Comparison of ENCODE assay signal across 8 mouse cellular contexts in genomic region chr14:57730527-57730926, GRCm38 (mm10). TPM values are rescaled to one million over a fixed set of nuclear protein-coding genes. Genes with fewer than 3 reads are reported as not detected.
DNase-seq lines count a peak whose midpoint lies in the region; ATAC-seq and TF ChIP-seq lines count a peak whose summit lies in the region.

No protein-coding gene starts in this region.

- H3K4me1 ChIP-seq in hindbrain, embryonic 13.5 days (replicated peaks) = peaks cover 39% of the 10 kb centered on the region
- 0 out of 2 replicates have a peak, but pooled peaks cover 3% of the 10 kb centered on the region for H3K4me1 ChIP-seq in hindbrain, embryonic 11.5 days (replicated peaks; ENCODE audit: control insufficient read depth, insufficient read depth, low read length)
- H3K4me1 ChIP-seq in heart, embryonic 11.5 days (ENCODE audit: control insufficient read depth, insufficient read depth, low read length) = peaks cover 36% of the 10 kb centered on the region
- H3K4me1 ChIP-seq in kidney, postnatal 0 days (replicated peaks; ENCODE audit: insufficient read depth, low read length) = peaks cover 35% of the 10 kb centered on the region
- peaks cover 43% of the 10 kb centered on the region for H3K4me1 ChIP-seq in neural tube, embryonic 13.5 days (replicated peaks)

- WGBS in hindbrain, embryonic 13.5 days = 31% methylated on average over 9 of the region's 9 CpGs
- WGBS in hindbrain, embryonic 11.5 days = 38% methylated on average over 9 of the region's 9 CpGs
- 41% methylated on average over 9 of the region's 9 CpGs for whole genome bisulfite sequencing in heart, embryonic 11.5 days (ENCODE audit: insufficient replicate concordance)
- 25% methylated on average over 9 of the region's 9 CpGs for WGBS in kidney, postnatal 0 days
- 26% methylated on average over 9 of the region's 9 CpGs for WGBS in neural tube, embryonic 13.5 days

- no peak for DNase-seq in hindbrain, embryonic 11.5 days (ENCODE audit: low spot score)
- DNase-seq in adrenal gland, postnatal 25 days = peak; percentile 39
- DNase-seq in kidney, postnatal 0 days (ENCODE audit: low spot score) = peak; percentile 74
- DNase-seq in layer of hippocampus, adult 11-12 months (ENCODE audit: low spot score) = no peak
- DNase-seq in layer of hippocampus, postnatal 10 days (ENCODE audit: low spot score in 2 of 2) = no peak

- peak; percentile 67 for ATAC-seq in hindbrain, embryonic 13.5 days (ENCODE audit: low FRiP score)
- no peak for ATAC-seq in hindbrain, embryonic 11.5 days (ENCODE audit: low FRiP score)
- ATAC-seq in heart, embryonic 11.5 days (replicated peaks; ENCODE audit: insufficient number of reproducible peaks, low FRiP score, low TSS enrichment) = no peak
- peak; percentile 43; the same call in 1 of the 2 replicates for ATAC-seq in kidney, postnatal 0 days (replicated peaks; ENCODE audit: low FRiP score, low read depth)
- ATAC-seq in neural tube, embryonic 13.5 days (ENCODE audit: low read depth) = peak; percentile 54; the same call in 1 of the 2 replicates

- peak overlapping the region; percentile 36; the same call in 1 of the 2 replicates for H3K9ac ChIP-seq in hindbrain, embryonic 13.5 days
- no peak overlapping the region; the same call in 1 of the 2 replicates for H3K9ac ChIP-seq in hindbrain, embryonic 11.5 days (ENCODE audit: low read depth, low read length)
- H3K9ac ChIP-seq in heart, embryonic 11.5 days (ENCODE audit: low read depth, low read length) = peak overlapping the region; percentile 16; the same call in 1 of the 2 replicates
- H3K9ac ChIP-seq in kidney, postnatal 0 days (ENCODE audit: low read depth, low read length) = peak overlapping the region; percentile 20; the same call in 1 of the 2 replicates
- no peak overlapping the region for H3K9ac ChIP-seq in neural tube, embryonic 13.5 days

- H3K4me2 ChIP-seq in hindbrain, embryonic 13.5 days = no peak overlapping the region
- H3K4me2 ChIP-seq in hindbrain, embryonic 11.5 days (replicated peaks; ENCODE audit: low read depth, low read length) = no peak overlapping the region
- H3K4me2 ChIP-seq in heart, embryonic 11.5 days = peak overlapping the region; percentile 11; the same call in 1 of the 2 replicates
- H3K4me2 ChIP-seq in kidney, postnatal 0 days (ENCODE audit: low read length) = peak overlapping the region; percentile 16; the same call in 1 of the 2 replicates
- H3K4me2 ChIP-seq in neural tube, embryonic 13.5 days = no peak overlapping the region

- H3K4me3 ChIP-seq in hindbrain, embryonic 13.5 days = no peak overlapping the region
- H3K4me3 ChIP-seq in hindbrain, embryonic 11.5 days (ENCODE audit: low read depth, low read length) = no peak overlapping the region
- H3K4me3 ChIP-seq in heart, embryonic 11.5 days (ENCODE audit: low read depth, low read length) = no peak overlapping the region
- H3K4me3 ChIP-seq in kidney, postnatal 0 days (replicated peaks; ENCODE audit: low read depth, low read length) = no peak overlapping the region
- H3K4me3 ChIP-seq in neural tube, embryonic 13.5 days = no peak overlapping the region

- H3K27me3 ChIP-seq in hindbrain, embryonic 13.5 days = no peaks in the 10 kb centered on the region
- no peaks in the 10 kb centered on the region for H3K27me3 ChIP-seq in hindbrain, embryonic 11.5 days (ENCODE audit: control insufficient read depth, insufficient read depth, low read length)
- no peaks in the 10 kb centered on the region for H3K27me3 ChIP-seq in heart, embryonic 11.5 days (ENCODE audit: control insufficient read depth, insufficient read depth, low read length)
- H3K27me3 ChIP-seq in kidney, postnatal 0 days (ENCODE audit: insufficient read depth, low read length) = no peaks in the 10 kb centered on the region
- H3K27me3 ChIP-seq in neural tube, embryonic 13.5 days = no peaks in the 10 kb centered on the region

- no peaks in the 10 kb centered on the region for H3K9me3 ChIP-seq in hindbrain, embryonic 13.5 days
- no peaks in the 10 kb centered on the region for H3K9me3 ChIP-seq in hindbrain, embryonic 11.5 days (ENCODE audit: control insufficient read depth, low read length)
- no peaks in the 10 kb centered on the region for H3K9me3 ChIP-seq in heart, embryonic 11.5 days (replicated peaks; ENCODE audit: control insufficient read depth, low read length)
- no peaks in the 10 kb centered on the region for H3K9me3 ChIP-seq in kidney, postnatal 0 days (replicated peaks; ENCODE audit: low read length)
- H3K9me3 ChIP-seq in neural tube, embryonic 13.5 days = no peaks in the 10 kb centered on the region

- no peak for TF ChIP-seq CTCF in kidney, postnatal 0 days (IDR thresholded peaks at IDR 0.05; ENCODE audit: low read depth)

- peak overlapping the region; percentile 61 for H3K27ac ChIP-seq in hindbrain, embryonic 13.5 days
- H3K27ac ChIP-seq in hindbrain, embryonic 11.5 days (ENCODE audit: low read depth, low read length) = no peak overlapping the region
- peak overlapping the region; percentile 73 for H3K27ac ChIP-seq in heart, embryonic 11.5 days (ENCODE audit: low read depth, low read length)
- peak overlapping the region; percentile 81 for H3K27ac ChIP-seq in kidney, postnatal 0 days
- peak overlapping the region; percentile 81 for H3K27ac ChIP-seq in neural tube, embryonic 13.5 days (replicated peaks)

- peaks cover 7% of the 10 kb centered on the region; the same call in 1 of the 2 replicates for H3K36me3 ChIP-seq in hindbrain, embryonic 13.5 days
- H3K36me3 ChIP-seq in hindbrain, embryonic 11.5 days (ENCODE audit: control insufficient read depth, insufficient read depth, low read length) = no peaks in the 10 kb centered on the region
- peaks cover 5% of the 10 kb centered on the region; the same call in 1 of the 2 replicates for H3K36me3 ChIP-seq in heart, embryonic 11.5 days (ENCODE audit: control insufficient read depth, insufficient read depth, low read length)
- peaks cover 3% of the 10 kb centered on the region; the same call in 1 of the 2 replicates for H3K36me3 ChIP-seq in kidney, postnatal 0 days (ENCODE audit: insufficient read depth, low read length)
- peaks cover 7% of the 10 kb centered on the region; the same call in 1 of the 2 replicates for H3K36me3 ChIP-seq in neural tube, embryonic 13.5 days

RNA-seq across cellular contexts. Expression of gene Gm49361, which starts 15.4 kb away (rescaled TPM):
- polyA plus RNA-seq in hindbrain, embryonic 13.5 days (2015; fragmentation: Nextera tagmentation; extraction: Ambion mirVana) = not detected in 2 replicates
- not detected in 2 replicates for polyA plus RNA-seq in hindbrain, embryonic 11.5 days (2014; fragmentation: Nextera tagmentation; extraction: Ambion mirVana)
- total RNA-seq in adrenal gland, postnatal 25 days (2021) = not detected in 2 replicates
- polyA plus RNA-seq in heart, embryonic 11.5 days (2014; fragmentation: Nextera tagmentation; extraction: Ambion mirVana) = not detected in 2 replicates
- polyA plus RNA-seq in kidney, postnatal 0 days (2015; fragmentation: Nextera tagmentation; extraction: Ambion mirVana) = not detected in 2 replicates
- not detected in 2 replicates for polyA plus RNA-seq in neural tube, embryonic 13.5 days (2015; fragmentation: Nextera tagmentation; extraction: Ambion mirVana)
- not detected for total RNA-seq in layer of hippocampus, postnatal 10 days (2021)

RNA-seq across cellular contexts. Expression of gene Lats2, which starts 27.7 kb away (rescaled TPM):
- polyA plus RNA-seq in hindbrain, embryonic 13.5 days (2015; fragmentation: Nextera tagmentation; extraction: Ambion mirVana) = 9.6 and 10.5 TPM in 2 replicates
- 12.2 and 13.2 TPM in 2 replicates for polyA plus RNA-seq in hindbrain, embryonic 11.5 days (2014; fragmentation: Nextera tagmentation; extraction: Ambion mirVana)
- 37.4 and 48.5 TPM in 2 replicates for total RNA-seq in adrenal gland, postnatal 25 days (2021)
- polyA plus RNA-seq in heart, embryonic 11.5 days (2014; fragmentation: Nextera tagmentation; extraction: Ambion mirVana) = 18.9 and 20.7 TPM in 2 replicates
- 22.0 and 24.2 TPM in 2 replicates for polyA plus RNA-seq in kidney, postnatal 0 days (2015; fragmentation: Nextera tagmentation; extraction: Ambion mirVana)
- 10.8 and 11.2 TPM in 2 replicates for polyA plus RNA-seq in neural tube, embryonic 13.5 days (2015; fragmentation: Nextera tagmentation; extraction: Ambion mirVana)
- total RNA-seq in layer of hippocampus, postnatal 10 days (2021) = 10 to 100 TPM; 20.7 to 25.5 TPM

Comparison
In these comparisons a context has a peak if more than half of its experiments do, and no peak if none do; other contexts are left out.
1. ATAC-seq: peak in hindbrain, embryonic 13.5 days (single experiment), kidney, postnatal 0 days (single experiment) and neural tube, embryonic 13.5 days (single experiment); none in hindbrain, embryonic 11.5 days (single experiment) and heart, embryonic 11.5 days (single experiment).
2. H3K9ac ChIP-seq: peak in hindbrain, embryonic 13.5 days (single experiment), heart, embryonic 11.5 days (single experiment) and kidney, postnatal 0 days (single experiment); none in hindbrain, embryonic 11.5 days (single experiment) and neural tube, embryonic 13.5 days (single experiment).
3. H3K4me2 ChIP-seq: peak in heart, embryonic 11.5 days (single experiment) and kidney, postnatal 0 days (single experiment); none in hindbrain, embryonic 13.5 days (single experiment), hindbrain, embryonic 11.5 days (single experiment) and neural tube, embryonic 13.5 days (single experiment).
4. DNase-seq: peak in adrenal gland, postnatal 25 days (single experiment) and kidney, postnatal 0 days (single experiment); none in hindbrain, embryonic 11.5 days (single experiment), layer of hippocampus, adult 11-12 months (single experiment) and layer of hippocampus, postnatal 10 days (0 of 2).